Mouse (Mus musculus) G1E (cell line): ENCODE measurements around the gene Mtrex.

ENCODE experiments used
- CTCF ChIP-seq: IDR thresholded peaks from 2 replicates; pipeline ENCODE4 v1.5.1; 2012; ENCODE audit warnings: low read depth, low read length, inconsistent platforms, mixed read lengths
- GATA1 ChIP-seq: IDR thresholded peaks from 2 replicates; pipeline ENCODE4 v1.6.1; 2012; ENCODE audit warnings: borderline replicate concordance, low read length, inconsistent platforms, mixed read lengths
- POLR2AphosphoS5 ChIP-seq: IDR thresholded peaks from 2 replicates; pipeline ENCODE4 v1.6.1; 2012; ENCODE audit warnings: low read depth, low read length, inconsistent platforms; ENCODE audit not compliant: insufficient replicate concordance
- TAL1 ChIP-seq: conservative IDR thresholded peaks from 2 replicates; pipeline ENCODE4 v1.6.1; 2012; ENCODE audit warnings: low read depth, low read length, inconsistent platforms, mixed read lengths

DNA sequence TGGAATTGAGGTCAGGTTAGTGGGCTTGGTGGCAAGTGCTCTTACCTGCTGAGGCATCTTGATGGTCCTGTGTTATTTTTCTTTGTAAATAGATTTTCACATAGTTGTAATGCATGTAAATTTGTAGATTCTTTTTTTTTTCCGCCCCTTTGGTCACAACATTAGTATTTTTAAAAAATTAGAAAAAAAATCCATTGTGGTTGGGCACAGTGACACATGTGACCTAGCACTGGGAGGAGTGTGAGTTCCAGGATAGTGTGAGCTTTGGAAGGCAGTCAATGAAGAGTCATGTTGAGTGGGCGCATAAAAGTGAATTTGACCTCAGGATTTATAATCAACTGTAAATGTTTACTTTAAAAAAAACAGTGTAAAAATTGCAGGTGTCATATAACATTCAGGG is 66.8 kb downstream of the Mtrex start:
- TF ChIP-seq GATA1 (no peak), CTCF (no peak), TAL1 (no peak), POLR2AphosphoS5 (no peak)
